Mouse (Mus musculus): ENCODE measurements at regions not wholly inside any gene's neighbourhood (a gene's known extent, or its start where the extent isn't known, plus 50 kb on each side); places are given as distances from the start of the nearest gene placed in this dataset.
A peak's percentile ranks its signal among the peaks of the same experiment; 100 is the strongest.
"Not testable (repeated sequence)": the region's sequence is repeated elsewhere in the genome, so short reads cannot be mapped to it uniquely, and the experiment has no call there.

GRCm38 (mm10) chr14:82299222-82299621 is 2144.1 kb upstream of the Pcdh17 start:
- DNase-seq (ENCODE audit: low spot score in 2 of 2) = no peak

GRCm38 (mm10) chr14:82313491-82313890 is 2129.9 kb upstream of the Pcdh17 start:
- peak; percentile 17 to 20 for DNase-seq (ENCODE audit: low spot score in 2 of 2)

GRCm38 (mm10) chr14:82334841-82335240 is 2108.5 kb upstream of the Pcdh17 start:
- not testable (repeated sequence) for DNase-seq (ENCODE audit: low spot score in 2 of 2)

Data from layer of hippocampus, adult 8-10 months (tissue).